Mouse (Mus musculus) spleen, adult 2 months (tissue): ENCODE results near the gene Tekt2. TPM values are rescaled to one million over a fixed set of nuclear protein-coding genes. Genes with fewer than 3 reads are reported as not detected.

Source experiments
- DNase-seq, 2 experiments: peaks; one replicate each; pipeline versions ENCODE4 v3.0.0 to v3.0.0-alpha.2; 2012 to 2021; ENCODE audit warnings: low spot score in 2 of 2, low read depth in 1 of 2
- H3K27ac ChIP-seq: fragments of 200-500 bp; 2 replicates; pipeline ENCODE4 v1.5.1; 2012; ENCODE audit warnings: low read length, inconsistent platforms; ENCODE audit not compliant: insufficient read depth
- H3K27me3 ChIP-seq: fragments of 200-500 bp; 2 replicates; pipeline ENCODE4 v1.6.1; 2012; ENCODE audit warnings: mild to moderate bottlenecking, moderate library complexity, low read length, inconsistent platforms; ENCODE audit not compliant: control insufficient read depth, insufficient read depth
- H3K36me3 ChIP-seq: fragments of 200-500 bp; 2 replicates; pipeline ENCODE4 v1.6.1; 2012; ENCODE audit warnings: mild to moderate bottlenecking, low read length, inconsistent platforms; ENCODE audit not compliant: control insufficient read depth, insufficient read depth
- H3K4me1 ChIP-seq: fragments of 200-500 bp; 2 replicates; pipeline ENCODE4 v1.6.1; 2011; ENCODE audit warnings: inconsistent platforms; ENCODE audit not compliant: control insufficient read depth, insufficient read depth, insufficient read length
- H3K4me3 ChIP-seq: fragments of 200-500 bp; 2 replicates; pipeline ENCODE4 v1.5.1; 2011; ENCODE audit warnings: mild to moderate bottlenecking, inconsistent platforms; ENCODE audit not compliant: insufficient read depth, insufficient read length; ENCODE audit errors: extremely low read depth
- CTCF ChIP-seq: fragments of 200-500 bp; IDR thresholded peaks from 2 replicates; pipeline ENCODE4 v1.5.1; 2011; ENCODE audit warnings: mild to moderate bottlenecking, inconsistent platforms; ENCODE audit not compliant: insufficient read depth, insufficient read length, insufficient replicate concordance; ENCODE audit errors: extremely low read depth
- POLR2A ChIP-seq: fragments of 200-500 bp; IDR thresholded peaks from 2 replicates; pipeline ENCODE4 v1.6.1; 2011; ENCODE audit warnings: low read depth, low read length, inconsistent platforms
- WGBS: fragments of 180-500 bp; shearing (Covaris S2); methylation state at CpG from one replicate; pipeline ENCODE4 v1.1.7; 2018; 5-methylcytosine and 5-hydroxymethylcytosine counted together
- polyA plus RNA-seq: library from polyadenylated mRNA; depleted of rRNA; stranded (reverse); fragments of >200 nt; gene quantifications from 2 replicates; pipeline ENCODE4 v1.2.3, GENCODE M21; 2012

The Tekt2 gene
- polyA plus RNA-seq, 1 experiment: 1.7 TPM

GRCm38 (mm10) chr4:126309211-126309921 is 16.1 kb downstream of the Tekt2 start:
- no peaks in the 10 kb centered on the region for H3K4me1 ChIP-seq
- H3K27me3 ChIP-seq: no peaks in the 10 kb centered on the region; the same call in 1 of the 2 replicates
- no peak for DNase-seq
- TF ChIP-seq CTCF (0 out of 2 replicates have a peak, but pooled peaks have one; percentile 8), POLR2A (no peak)
- WGBS: 22% methylated on average over 20 of the region's 20 CpGs
- no peak overlapping the region for H3K4me3 ChIP-seq
- peaks cover 1% of the 10 kb centered on the region; the same call in 1 of the 2 replicates for H3K36me3 ChIP-seq
- no peak overlapping the region for H3K27ac ChIP-seq

- H3K27me3 ChIP-seq: peaks cover 4% of the 10 kb centered on the region
- 47% methylated on average over 2 of the region's 2 CpGs for WGBS
- H3K4me3 ChIP-seq: no peak overlapping the region
- no peaks in the 10 kb centered on the region for H3K4me1 ChIP-seq
- H3K36me3 ChIP-seq: no peaks in the 10 kb centered on the region
- no peak overlapping the region for H3K27ac ChIP-seq
- TF ChIP-seq POLR2A (no peak), CTCF (no peak)
- DNase-seq: no peak
These were observed 18.7 kb downstream of the Tekt2 start for GRCm38 (mm10) chr4:126306827-126307226.

- TF ChIP-seq POLR2A (no peak), CTCF (no peak)
- H3K27ac ChIP-seq: no peak overlapping the region
- H3K36me3 ChIP-seq: no peaks in the 10 kb centered on the region
- WGBS: 92% methylated on average over 6 of the region's 6 CpGs
- peaks cover 3% of the 10 kb centered on the region; the same call in 1 of the 2 replicates for H3K4me1 ChIP-seq
- no peak for DNase-seq
- peaks cover 9% of the 10 kb centered on the region for H3K27me3 ChIP-seq
- H3K4me3 ChIP-seq: no peak overlapping the region
These were observed 19.4 kb downstream of the Tekt2 start for GRCm38 (mm10) chr4:126306058-126306457.

- TF ChIP-seq POLR2A (no peak), CTCF (no peak)
- peaks cover 12% of the 10 kb centered on the region for H3K27me3 ChIP-seq
- peaks cover 7% of the 10 kb centered on the region; the same call in 1 of the 2 replicates for H3K4me1 ChIP-seq
- no peak for DNase-seq
- 85% methylated on average over 1 of the region's 1 CpGs for WGBS
- H3K36me3 ChIP-seq: no peaks in the 10 kb centered on the region
- H3K4me3 ChIP-seq: no peak overlapping the region
- no peak overlapping the region for H3K27ac ChIP-seq
These were observed 20.1 kb downstream of the Tekt2 start for GRCm38 (mm10) chr4:126305428-126305827.

- WGBS: 61% methylated on average over 4 of the region's 4 CpGs
These were observed 21.6 kb downstream of the Tekt2 start for GRCm38 (mm10) chr4:126303877-126304276.

GRCm38 (mm10) chr4:126301584-126302309 is 23.7 kb downstream of the Tekt2 start:
- WGBS: 27% methylated on average over 27 of the region's 27 CpGs
- peaks cover 9% of the 10 kb centered on the region for H3K4me1 ChIP-seq
- H3K4me3 ChIP-seq: peak overlapping the region; percentile 22; the same call in 1 of the 2 replicates
- no peaks in the 10 kb centered on the region for H3K36me3 ChIP-seq
- peaks cover 20% of the 10 kb centered on the region for H3K27me3 ChIP-seq
- no peak overlapping the region for H3K27ac ChIP-seq
- TF ChIP-seq POLR2A: no peak
- TF ChIP-seq CTCF: no peak
- no peak for DNase-seq

More at GRCm38 (mm10) chr4:126303877-126304276, 21.6 kb downstream of the Tekt2 start:
- H3K36me3 ChIP-seq: no peaks in the 10 kb centered on the region
- H3K27ac ChIP-seq: no peak overlapping the region
- TF ChIP-seq POLR2A: no peak
- no peak for TF ChIP-seq CTCF
- H3K4me1 ChIP-seq: peaks cover 9% of the 10 kb centered on the region
- peaks cover 12% of the 10 kb centered on the region for H3K27me3 ChIP-seq
- no peak overlapping the region for H3K4me3 ChIP-seq
- no peak for DNase-seq
